Mouse (Mus musculus) frontal cortex, postnatal 10 days (tissue): Measurements from ENCODE around the gene Krtap19-4.

ENCODE experiments used
- DNase-seq, 2 experiments: peaks; one replicate each; pipeline ENCODE4 v3.0.0; 2022; ENCODE audit warnings: low spot score in 2 of 2, mixed read lengths in 1 of 2

Gene Krtap19-4

GRCm38 (mm10) chr16:88884989-88885388 lies at the start of gene Krtap19-4:
Gene Krtap19-4, minus strand, starts transcription at chr16:88885089.
- DNase-seq, result no peak

DNA sequence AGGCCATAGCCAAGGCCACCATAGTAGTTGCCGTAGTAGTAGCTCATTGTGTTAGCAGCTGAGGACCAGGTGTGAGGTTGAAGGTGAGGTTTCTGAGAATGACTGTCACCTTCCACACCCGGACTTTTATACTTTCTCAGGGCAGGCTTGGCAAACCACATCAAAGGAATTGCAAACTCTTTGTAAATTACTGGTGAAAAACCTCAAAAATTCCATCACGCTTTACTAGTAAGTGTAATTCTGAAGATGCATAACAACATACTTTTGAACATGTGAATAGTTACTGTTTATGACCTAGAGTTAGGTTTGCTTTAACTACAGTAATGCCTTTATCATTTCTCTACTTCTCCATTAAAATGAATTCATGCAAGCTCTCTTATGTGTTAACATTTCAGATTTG lies 47.3 kb upstream of the Krtap19-4 start, which contains the start of gene Krtap19-9b:
TSS of gene Krtap19-9b (minus strand) at position 101 of the 400 bp plus-strand sequence.
- no peak for DNase-seq

DNA sequence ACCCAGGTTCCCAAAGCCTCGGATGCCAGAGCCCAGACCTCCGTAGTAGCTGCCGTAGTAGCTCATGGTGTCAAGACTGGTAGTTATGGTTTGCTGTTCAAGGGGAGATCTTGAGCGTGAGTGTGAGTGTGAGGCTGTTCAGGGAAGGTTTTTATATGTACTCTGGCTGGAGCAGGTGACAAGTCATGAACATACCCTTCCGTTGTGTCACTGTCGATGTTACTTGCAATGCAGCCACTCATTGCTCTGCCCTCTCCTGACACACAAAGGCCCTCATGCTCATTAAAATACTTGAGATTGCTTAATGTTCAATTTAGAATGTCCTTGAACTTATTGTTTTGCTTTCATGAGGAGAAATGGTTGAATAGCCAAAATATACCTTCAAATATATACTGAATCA lies 11.5 kb upstream of the Krtap19-4 start, which contains the start of gene Krtap19-5:
TSS of gene Krtap19-5 (minus strand) at position 101 of the 400 bp plus-strand sequence.
- DNase-seq, result no peak

DNA sequence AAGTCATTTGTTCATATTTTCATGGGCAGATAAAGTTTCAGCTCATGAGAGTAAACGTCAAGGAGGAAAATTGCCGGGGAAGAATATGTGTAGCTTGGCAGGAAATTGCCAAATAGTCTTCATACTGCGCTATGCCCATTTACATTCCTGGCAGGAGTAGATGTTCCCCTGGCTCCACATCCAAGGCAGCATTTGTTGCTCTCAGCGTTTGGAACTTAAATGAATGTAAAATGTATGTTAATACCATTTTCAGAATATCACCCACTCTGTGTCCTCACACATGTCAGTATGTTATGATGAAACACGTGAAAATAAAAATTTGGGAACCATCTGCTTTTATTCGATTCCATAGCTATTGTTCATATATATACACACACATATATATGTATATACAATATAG lies 2.0 kb upstream of the Krtap19-4 start:
- no peak for DNase-seq

DNA sequence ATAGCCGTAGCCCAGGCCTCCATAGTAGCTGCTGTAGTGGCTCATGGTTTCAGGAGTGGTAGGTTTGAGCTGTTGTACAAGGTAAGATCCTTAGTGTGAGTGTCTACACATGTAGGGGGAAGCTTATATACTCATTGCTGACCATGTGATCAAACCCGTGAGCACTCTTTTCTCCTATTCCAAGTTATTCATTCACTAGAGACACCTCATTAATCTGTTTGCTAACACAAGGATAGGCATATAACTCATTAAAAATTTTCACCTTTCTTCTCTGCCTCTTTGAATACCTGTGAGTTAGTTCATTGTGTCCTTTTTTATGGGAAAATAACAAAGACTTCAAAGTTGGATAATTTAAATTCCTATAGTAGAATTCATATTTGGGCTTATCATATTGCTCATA lies 7.0 kb downstream of the Krtap19-4 start, which contains the start of gene Krtap19-3:
TSS of gene Krtap19-3 (minus strand) at position 101 of the 400 bp plus-strand sequence.
- DNase-seq, result no peak

- DNase-seq, result no peak
These were observed 10.7 kb downstream of the Krtap19-4 start, which contains the start of gene Krtap19-2 for GRCm38 (mm10) chr16:88874169-88874568. Gene Krtap19-2, minus strand, starts transcription at chr16:88874269.

DNA sequence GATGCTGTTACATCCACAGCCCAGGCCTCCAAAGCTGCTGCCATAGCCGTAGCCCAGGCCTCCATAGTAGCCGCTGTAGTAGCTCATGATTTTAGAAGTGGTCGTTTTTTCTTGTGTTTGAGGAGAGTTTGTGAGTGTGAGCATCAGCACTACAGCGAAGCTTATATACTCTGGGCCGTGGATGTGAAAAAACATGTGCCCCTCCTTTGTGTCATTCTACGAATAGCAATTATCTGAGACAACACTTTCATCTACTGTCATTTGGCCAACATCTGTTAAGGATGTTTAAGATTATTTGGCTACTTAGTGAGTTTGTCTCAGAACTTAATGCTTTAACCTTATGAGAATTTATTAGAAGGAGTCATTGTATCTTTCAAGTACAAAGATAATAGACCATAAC lies 15.6 kb downstream of the Krtap19-4 start, which contains the start of gene Krtap19-1:
TSS of gene Krtap19-1 (minus strand) at position 101 of the 400 bp plus-strand sequence.
- DNase-seq, result no peak

GRCm38 (mm10) chr16:88864887-88865407 lies 19.9 kb downstream of the Krtap19-4 start:
- no peak for DNase-seq

DNA sequence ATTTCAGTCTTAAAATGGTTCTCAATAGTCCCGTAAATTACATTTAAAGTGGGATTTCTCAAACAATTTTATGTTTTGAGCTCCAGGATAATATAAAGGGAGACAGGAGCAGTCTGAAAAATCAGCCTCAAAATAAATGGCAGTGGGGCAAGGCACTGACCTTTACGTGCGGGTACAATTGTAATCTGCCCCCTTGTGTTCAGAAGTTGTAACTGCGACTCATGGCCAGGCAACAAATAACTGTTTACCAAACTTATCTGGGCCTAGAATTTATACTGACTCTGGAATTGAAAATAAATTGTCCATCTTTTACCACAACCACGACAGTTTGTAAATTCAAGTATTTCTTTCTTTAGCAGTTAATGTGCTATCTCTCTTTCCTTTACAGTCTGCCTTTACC lies 33.4 kb downstream of the Krtap19-4 start:
- no peak for DNase-seq

DNA sequence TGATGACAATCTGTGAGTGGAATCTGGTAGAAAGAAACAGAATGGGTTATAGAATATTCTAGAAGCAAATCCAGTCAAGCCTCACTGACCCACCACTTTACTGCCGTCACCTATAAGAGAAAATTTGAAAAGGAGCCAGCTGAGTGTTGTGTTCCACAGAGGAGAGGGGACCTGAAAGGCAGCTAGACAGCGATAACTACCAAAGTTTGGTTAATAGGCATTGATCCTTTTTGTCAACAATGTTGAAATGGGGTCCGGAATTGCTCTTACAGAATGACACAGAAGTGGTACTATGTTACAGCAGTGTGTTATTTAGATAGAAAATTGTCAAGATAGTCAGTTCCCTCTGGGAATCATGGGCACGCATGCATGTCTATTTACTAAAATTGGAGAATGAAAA lies 36.3 kb downstream of the Krtap19-4 start:
- no peak for DNase-seq

- no peak for DNase-seq
These were observed 37.5 kb downstream of the Krtap19-4 start for GRCm38 (mm10) chr16:88847363-88847762.
